Mouse (Mus musculus) forebrain, embryonic 14.5 days (tissue): ENCODE measurements at regions not wholly inside any gene's neighbourhood (a gene's known extent, or its start where the extent isn't known, plus 50 kb on each side); places are given as distances from the start of the nearest gene placed in this dataset.

ENCODE experiments used
- ATAC-seq: fragments of 200-750 bp; cut with Nextera tagmentation; 2 replicates; pipeline ENCODE4 v1.8.0; 2017; ENCODE audit warnings: mild to moderate bottlenecking, moderate library complexity
- DNase-seq: peaks from one replicate; pipeline ENCODE4 v3.0.0-alpha.2; 2015; ENCODE audit warnings: low spot score
- H3K27ac ChIP-seq: fragments of 300-500 bp; sonication (generic); 2 replicates; pipeline ENCODE4 v1.5.1; 2014; ENCODE audit warnings: low read depth, mild to moderate bottlenecking, control low read depth, low read length, moderate library complexity
- H3K27me3 ChIP-seq: fragments of 300-500 bp; sonication (generic); replicated peaks from 2 replicates; pipeline ENCODE4 v1.6.1; 2014; ENCODE audit warnings: low read length, control low read depth, mixed read lengths; ENCODE audit not compliant: control insufficient read depth, insufficient read depth
- H3K36me3 ChIP-seq: fragments of 300-500 bp; sonication (generic); 2 replicates; pipeline ENCODE4 v1.6.1; 2014; ENCODE audit warnings: low read length, control low read depth; ENCODE audit not compliant: control insufficient read depth, insufficient read depth
- H3K4me1 ChIP-seq: fragments of 300-500 bp; sonication (generic); 2 replicates; pipeline ENCODE4 v1.6.1; 2014; ENCODE audit warnings: antibody characterized with exemption, low read length, control low read depth; ENCODE audit not compliant: control insufficient read depth, insufficient read depth
- H3K4me2 ChIP-seq: fragments of 300-500 bp; sonication (generic); 2 replicates; pipeline ENCODE4 v1.6.1; 2014; ENCODE audit warnings: mild to moderate bottlenecking, control low read depth, low read length
- H3K4me3 ChIP-seq: fragments of 300-500 bp; sonication (generic); 2 replicates; pipeline ENCODE4 v1.5.1; 2014; ENCODE audit warnings: low read depth, low read length, control low read depth
- H3K9ac ChIP-seq: fragments of 300-500 bp; sonication (generic); 2 replicates; pipeline ENCODE4 v1.6.1; 2014; ENCODE audit warnings: mild to moderate bottlenecking, low read length, control low read depth, moderate library complexity
- H3K9me3 ChIP-seq: fragments of 300-500 bp; sonication (generic); replicated peaks from 2 replicates; pipeline ENCODE4 v1.6.1; 2016; ENCODE audit warnings: low read length, control low read depth, mixed read lengths; ENCODE audit not compliant: control insufficient read depth
- WGBS: fragments of 180-500 bp; shearing (Covaris S2); extraction: QIAGEN DNeasy Blood & Tissue Kit; methylation state at CpG from one replicate; pipeline ENCODE4 v1.1.7; 2014; 5-methylcytosine and 5-hydroxymethylcytosine counted together

DNA sequence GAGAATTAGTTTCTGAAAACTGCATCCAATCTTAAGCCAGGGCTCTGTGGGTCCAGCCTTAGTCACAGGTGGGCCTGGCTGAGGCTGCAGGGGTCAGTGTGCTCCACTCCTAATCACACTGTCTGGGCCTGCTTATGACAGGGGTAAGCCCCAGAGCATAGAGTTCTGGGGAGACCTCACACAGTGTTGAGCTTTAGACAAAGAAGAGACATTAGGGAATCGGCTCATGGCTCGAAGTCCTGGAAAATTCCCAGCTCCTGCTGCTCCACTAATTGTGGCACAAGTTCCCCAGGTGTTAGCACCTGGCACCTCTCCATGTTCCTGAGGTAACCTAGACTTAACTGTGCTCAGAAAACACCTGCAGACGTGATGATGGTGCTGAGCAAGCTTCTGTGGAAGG, 115.8 kb downstream of the Thbs2 start:
- Histone ChIP-seq H3K27ac (no peak overlapping the region), H3K9ac (no peak overlapping the region), H3K27me3 (no peaks in the 10 kb centered on the region), H3K36me3 (no peaks in the 10 kb centered on the region), H3K9me3 (no peaks in the 10 kb centered on the region), H3K4me3 (no peak overlapping the region), H3K4me1 (no peaks in the 10 kb centered on the region), H3K4me2 (no peak overlapping the region)
- ATAC-seq: no peak
- WGBS: 45% methylated on average over 3 of the region's 3 CpGs
- DNase-seq: no peak

DNA sequence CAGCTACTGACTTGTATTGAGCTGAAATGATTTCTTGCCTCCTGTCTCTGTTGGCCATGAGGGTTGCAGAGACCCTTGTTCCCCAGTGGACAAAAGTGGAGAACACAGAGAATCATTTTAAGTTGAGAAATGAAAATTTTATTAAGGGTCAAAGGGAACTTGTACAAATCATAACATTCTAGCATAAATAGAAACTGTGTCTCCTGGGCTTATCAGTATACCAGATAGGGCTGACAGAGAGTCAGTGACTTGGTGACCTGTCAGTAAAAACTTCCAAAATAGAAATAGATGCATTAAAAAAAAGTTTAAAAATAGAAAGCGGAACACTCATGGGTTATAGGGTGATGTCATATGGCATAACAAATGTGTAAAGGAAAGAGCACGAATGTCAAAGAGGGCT, 117.9 kb downstream of the Thbs2 start:
- no peak overlapping the region for H3K4me2 ChIP-seq
- 81% methylated on average over 2 of the region's 2 CpGs for WGBS
- H3K9me3 ChIP-seq: no peaks in the 10 kb centered on the region
- H3K27me3 ChIP-seq: no peaks in the 10 kb centered on the region
- H3K4me1 ChIP-seq: no peaks in the 10 kb centered on the region
- H3K9ac ChIP-seq: no peak overlapping the region
- DNase-seq (no peak), ATAC-seq (no peak)
- H3K27ac ChIP-seq: no peak overlapping the region
- H3K36me3 ChIP-seq: no peaks in the 10 kb centered on the region
- no peak overlapping the region for H3K4me3 ChIP-seq

- WGBS: 90% methylated on average over 7 of the region's 7 CpGs
- Histone ChIP-seq H3K9ac (no peak overlapping the region), H3K4me2 (no peak overlapping the region), H3K9me3 (no peaks in the 10 kb centered on the region), H3K27me3 (no peaks in the 10 kb centered on the region), H3K4me3 (no peak overlapping the region), H3K27ac (no peak overlapping the region), H3K36me3 (no peaks in the 10 kb centered on the region), H3K4me1 (no peaks in the 10 kb centered on the region)
- ATAC-seq (no peak), DNase-seq (no peak)
These were observed 122.9 kb downstream of the Thbs2 start for GRCm38 (mm10) chr17:14571143-14571542.

GRCm38 (mm10) chr17:14570266-14570775, 123.7 kb downstream of the Thbs2 start:
- DNase-seq (no peak), ATAC-seq (no peak)
- Histone ChIP-seq H3K9me3 (no peaks in the 10 kb centered on the region), H3K4me3 (no peak overlapping the region), H3K27me3 (no peaks in the 10 kb centered on the region), H3K27ac (no peak overlapping the region), H3K36me3 (no peaks in the 10 kb centered on the region), H3K9ac (no peak overlapping the region), H3K4me2 (no peak overlapping the region), H3K4me1 (no peaks in the 10 kb centered on the region)
- WGBS: 89% methylated on average over 6 of the region's 6 CpGs

DNA sequence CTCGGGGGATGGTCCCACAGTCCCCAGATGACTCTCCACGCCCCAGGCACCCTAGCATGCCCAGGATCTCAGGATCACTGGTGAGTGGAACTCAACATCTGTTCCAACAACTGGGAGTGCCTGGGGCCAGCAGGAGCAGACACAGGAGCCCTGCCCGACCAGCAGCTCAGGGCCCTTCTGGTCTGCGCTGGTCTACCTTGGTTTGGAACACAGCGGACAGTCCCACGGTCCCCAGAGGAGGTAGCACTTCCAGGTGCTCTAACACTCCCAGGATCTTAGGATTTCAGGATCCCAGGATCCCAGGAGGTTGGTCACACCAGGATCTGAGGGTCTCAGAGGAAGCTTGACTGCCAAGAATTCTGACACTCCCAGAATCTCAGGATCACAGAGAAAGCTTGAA, 131.8 kb downstream of the Thbs2 start:
- H3K4me1 ChIP-seq: no peaks in the 10 kb centered on the region
- H3K9me3 ChIP-seq: no peaks in the 10 kb centered on the region
- H3K27ac ChIP-seq: no peak overlapping the region
- no peaks in the 10 kb centered on the region for H3K36me3 ChIP-seq
- WGBS: 93% methylated on average over 6 of the region's 6 CpGs
- no peak overlapping the region for H3K9ac ChIP-seq
- ATAC-seq (no peak), DNase-seq (no peak)
- no peak overlapping the region for H3K4me3 ChIP-seq
- H3K27me3 ChIP-seq: no peaks in the 10 kb centered on the region
- H3K4me2 ChIP-seq: no peak overlapping the region

- Histone ChIP-seq H3K36me3 (no peaks in the 10 kb centered on the region), H3K9ac (no peak overlapping the region), H3K4me3 (no peak overlapping the region), H3K27ac (no peak overlapping the region), H3K27me3 (no peaks in the 10 kb centered on the region), H3K4me1 (no peaks in the 10 kb centered on the region), H3K4me2 (no peak overlapping the region), H3K9me3 (no peaks in the 10 kb centered on the region)
- ATAC-seq (no peak), DNase-seq (no peak)
These were observed 136.8 kb downstream of the Thbs2 start for GRCm38 (mm10) chr17:14557214-14557613.

- no peak for ATAC-seq
- Histone ChIP-seq H3K27ac (no peak overlapping the region), H3K4me3 (no peak overlapping the region), H3K27me3 (no peaks in the 10 kb centered on the region), H3K4me2 (no peak overlapping the region), H3K4me1 (no peaks in the 10 kb centered on the region), H3K9ac (no peak overlapping the region), H3K9me3 (no peaks in the 10 kb centered on the region), H3K36me3 (no peaks in the 10 kb centered on the region)
- no peak for DNase-seq
- 57% methylated on average over 3 of the region's 3 CpGs for WGBS
These were observed 140.8 kb downstream of the Thbs2 start for GRCm38 (mm10) chr17:14553195-14553594.

DNA sequence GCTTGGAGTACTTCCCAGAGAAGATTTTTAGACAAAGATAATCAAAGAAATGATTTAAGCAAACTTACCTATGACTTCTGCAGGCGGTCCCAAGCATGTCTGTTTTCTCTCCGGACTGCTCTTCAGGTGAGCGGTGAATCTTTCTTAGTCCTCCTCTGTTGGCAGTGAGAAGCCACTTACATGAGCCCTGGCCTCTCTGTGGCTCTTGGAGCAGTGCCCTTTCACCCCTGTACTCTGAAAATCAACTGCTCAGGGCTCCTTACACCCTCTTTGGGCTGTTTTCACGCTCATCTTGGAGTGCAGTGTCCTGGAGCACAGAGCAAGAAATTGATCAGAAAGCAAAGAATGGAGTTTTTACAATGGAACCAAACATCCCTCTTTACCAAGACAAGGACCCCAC, 142.0 kb downstream of the Thbs2 start:
- DNase-seq (no peak), ATAC-seq (no peak)
- WGBS: 85% methylated on average over 4 of the region's 4 CpGs
- no peaks in the 10 kb centered on the region for H3K36me3 ChIP-seq
- H3K4me3 ChIP-seq: no peak overlapping the region
- H3K4me1 ChIP-seq: no peaks in the 10 kb centered on the region
- no peak overlapping the region for H3K4me2 ChIP-seq
- H3K27ac ChIP-seq: no peak overlapping the region
- peaks cover 6% of the 10 kb centered on the region; the same call in 1 of the 2 replicates for H3K9me3 ChIP-seq
- H3K27me3 ChIP-seq: no peaks in the 10 kb centered on the region
- H3K9ac ChIP-seq: no peak overlapping the region

DNA sequence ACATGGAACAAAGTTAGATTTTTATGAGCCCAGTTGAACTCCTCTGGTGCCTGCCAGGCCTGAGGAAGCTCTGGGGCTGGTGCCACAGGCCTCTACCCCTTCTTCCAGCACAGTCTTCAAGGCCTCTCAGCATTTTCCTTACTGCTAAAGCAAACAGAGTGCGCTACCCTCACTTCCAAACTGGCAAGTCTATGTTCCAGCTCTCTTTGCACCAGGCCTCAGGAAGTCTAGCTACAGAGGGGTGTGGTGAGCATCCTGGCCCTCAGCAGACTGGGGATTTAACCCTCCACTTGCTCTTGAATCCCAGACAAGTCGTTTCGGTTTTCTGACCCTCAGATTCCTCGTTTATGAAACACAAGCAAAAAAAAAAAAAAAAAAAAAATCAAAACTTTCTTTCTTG, 142.4 kb downstream of the Thbs2 start:
- 69% methylated on average over 4 of the region's 4 CpGs for WGBS
- Histone ChIP-seq H3K27me3 (no peaks in the 10 kb centered on the region), H3K4me3 (no peak overlapping the region), H3K4me2 (no peak overlapping the region), H3K9me3 (peaks cover 6% of the 10 kb centered on the region; the same call in 1 of the 2 replicates), H3K9ac (no peak overlapping the region), H3K36me3 (no peaks in the 10 kb centered on the region), H3K4me1 (no peaks in the 10 kb centered on the region), H3K27ac (no peak overlapping the region)
- no peak for DNase-seq
- no peak for ATAC-seq
